Mouse (Mus musculus) forelimb bud, embryonic 11.5 days (tissue): ENCODE data around the gene Col18a1.

ENCODE experiments used
- DNase-seq: peaks from one replicate; pipeline ENCODE4 v3.0.0-alpha.2; 2012; ENCODE audit warnings: low read depth, low spot score

Gene Col18a1

GRCm38 (mm10) chr10:77016499-77016898, 149.8 kb downstream of the Col18a1 start:
- no peak for DNase-seq

- no peak for DNase-seq
Measured at GRCm38 (mm10) chr10:77016080-77016479, 150.3 kb downstream of the Col18a1 start.

GRCm38 (mm10) chr10:77011681-77012080, 154.7 kb downstream of the Col18a1 start:
- no peak for DNase-seq

- DNase-seq: no peak
Measured at GRCm38 (mm10) chr10:77008698-77009097, 157.7 kb downstream of the Col18a1 start.

- DNase-seq: no peak
Measured at GRCm38 (mm10) chr10:77008109-77008561, 158.2 kb downstream of the Col18a1 start.

- DNase-seq: peak; percentile 57
Measured at GRCm38 (mm10) chr10:77007433-77008108, 158.8 kb downstream of the Col18a1 start.

- peak; percentile 12 for DNase-seq
Measured at GRCm38 (mm10) chr10:77004936-77005335, 161.4 kb downstream of the Col18a1 start.
